Mouse (Mus musculus): Measurements from ENCODE around the gene 4933407L21Rik.

GRCm38 (mm10) chr1:85929406-85929805, 1.1 kb downstream of the 4933407L21Rik start:
- TF ChIP-seq POLR2A (IDR thresholded peaks at IDR 0.05; ENCODE audit: borderline replicate concordance, control insufficient read depth, low read depth, low read length) (no peak), CTCF (IDR thresholded peaks at IDR 0.05; ENCODE audit: control insufficient read depth, insufficient read depth, low read length) (no peak)

Measured in bone marrow, adult 2 months (tissue).